Mouse (Mus musculus) liver, postnatal 0 days (tissue): ENCODE results near the gene Cfap45.

ENCODE experiments used
- CTCF ChIP-seq: sonication (generic); IDR thresholded peaks from 2 replicates; pipeline ENCODE4 v1.5.1; 2016; ENCODE audit warnings: antibody characterized with exemption, low read depth
- EP300 ChIP-seq: IDR thresholded peaks from 2 replicates; pipeline ENCODE4 v1.6.1; 2016; ENCODE audit warnings: antibody characterized with exemption, low read depth, mild to moderate bottlenecking

DNA sequence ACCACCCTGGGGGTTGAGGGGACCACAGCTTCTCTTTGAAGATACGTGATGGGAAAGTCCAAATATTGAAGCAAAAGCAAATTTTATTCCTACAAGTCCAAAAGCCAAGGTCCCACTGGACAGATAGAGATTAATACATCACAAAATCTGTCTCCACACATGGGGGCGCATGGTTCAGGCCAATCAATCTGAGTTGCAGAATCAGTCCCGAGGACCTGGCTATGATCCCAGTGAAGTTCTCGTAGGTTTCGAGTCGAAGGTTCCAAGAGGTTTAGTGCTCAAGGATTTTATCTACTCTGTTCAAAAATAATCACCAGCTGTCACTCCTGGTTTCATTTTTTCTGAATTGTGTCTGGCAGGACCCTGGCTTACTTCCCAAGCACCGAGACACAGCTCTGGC, 30.4 kb downstream of the Cfap45 start:
- TF ChIP-seq CTCF: no peak
- TF ChIP-seq EP300: no peak
